Mouse (Mus musculus) E14TG2a.4 (cell line): ENCODE results near the gene Nmnat2.
A peak's percentile ranks its signal among the peaks of the same experiment; 100 is the strongest.

Source experiments
- H3K27me3 ChIP-seq: 2 replicates; pipeline ENCODE4 v1.6.1; 2014; ENCODE audit warnings: low read length, control low read depth; ENCODE audit not compliant: insufficient read depth
- H3K36me3 ChIP-seq: 2 replicates; pipeline ENCODE4 v1.6.1; 2014; ENCODE audit warnings: low read length, control low read depth; ENCODE audit not compliant: insufficient read depth
- H3K4me1 ChIP-seq: replicated peaks from 2 replicates; pipeline ENCODE4 v1.6.1; 2014; ENCODE audit warnings: low read depth, low read length, control low read depth
- H3K4me3 ChIP-seq: replicated peaks from 2 replicates; pipeline ENCODE4 v1.5.1; 2014; ENCODE audit warnings: mild to moderate bottlenecking, low read length
- H3K9me3 ChIP-seq: 2 replicates; pipeline ENCODE4 v1.6.1; 2014; ENCODE audit warnings: low read length, control low read depth
- CTCF ChIP-seq: conservative IDR thresholded peaks from 2 replicates; pipeline ENCODE4 v1.5.1; 2014; ENCODE audit warnings: low read length
- NANOG ChIP-seq: IDR thresholded peaks from 2 replicates; pipeline ENCODE4 v1.6.1; 2014; ENCODE audit warnings: borderline replicate concordance, low read length, mixed read lengths
- POU5F1 ChIP-seq: IDR thresholded peaks from 2 replicates; pipeline ENCODE4 v1.6.1; 2014; ENCODE audit warnings: low read length, borderline replicate concordance

Gene Nmnat2

DNA sequence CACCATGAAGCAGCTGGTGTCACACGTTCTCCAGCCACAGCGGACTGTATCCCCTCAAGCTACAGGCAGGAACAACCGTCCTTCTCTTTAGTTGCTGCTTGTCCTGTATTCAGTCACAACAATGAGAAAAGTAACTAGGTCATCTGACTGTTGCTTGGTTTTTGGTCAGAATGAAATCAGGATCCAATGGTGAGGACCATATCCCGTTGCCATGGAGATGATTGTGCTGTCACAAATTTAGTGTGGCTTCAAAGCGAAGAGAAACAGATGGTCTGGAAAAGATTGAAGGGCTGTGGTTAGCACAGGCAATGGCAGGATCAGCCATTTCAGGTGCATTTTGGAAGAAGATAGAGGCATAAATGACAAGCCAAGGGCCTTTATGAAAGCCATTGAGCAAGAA lies 18.4 kb upstream of the Nmnat2 start:
- Histone ChIP-seq H3K9me3 (peaks cover 23% of the 10 kb centered on the region), H3K4me1 (peaks cover 17% of the 10 kb centered on the region), H3K4me3 (no peak overlapping the region), H3K27me3 (peaks cover 34% of the 10 kb centered on the region), H3K36me3 (no peaks in the 10 kb centered on the region)
- TF ChIP-seq POU5F1 (no peak), NANOG (no peak), CTCF (no peak)

DNA sequence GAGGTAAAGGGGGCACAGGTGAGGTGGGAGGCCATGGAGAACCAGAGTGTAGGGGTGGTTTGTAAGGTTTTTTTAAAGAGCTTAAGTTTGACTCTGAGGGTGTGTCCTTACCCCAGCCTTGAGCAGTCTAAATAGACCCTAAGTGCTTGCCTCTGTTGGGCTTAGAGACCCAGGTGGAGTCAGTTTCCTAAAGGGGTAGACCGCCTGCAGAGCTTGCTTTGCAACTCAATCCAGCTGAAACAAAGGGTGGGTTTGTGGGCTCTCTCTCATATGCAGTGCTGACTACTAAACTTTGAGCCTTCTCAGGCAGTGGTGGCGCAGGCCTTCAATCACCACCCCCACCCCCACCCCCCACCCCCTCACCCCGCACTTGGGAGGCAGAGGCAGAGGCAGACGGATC lies 11.8 kb upstream of the Nmnat2 start:
- Histone ChIP-seq H3K27me3 (peaks cover 40% of the 10 kb centered on the region), H3K9me3 (peaks cover 30% of the 10 kb centered on the region), H3K36me3 (no peaks in the 10 kb centered on the region), H3K4me1 (peaks cover 13% of the 10 kb centered on the region), H3K4me3 (no peak overlapping the region)
- TF ChIP-seq CTCF (no peak), NANOG (0 out of 2 replicates have a peak, but pooled peaks have one; percentile 28)

DNA sequence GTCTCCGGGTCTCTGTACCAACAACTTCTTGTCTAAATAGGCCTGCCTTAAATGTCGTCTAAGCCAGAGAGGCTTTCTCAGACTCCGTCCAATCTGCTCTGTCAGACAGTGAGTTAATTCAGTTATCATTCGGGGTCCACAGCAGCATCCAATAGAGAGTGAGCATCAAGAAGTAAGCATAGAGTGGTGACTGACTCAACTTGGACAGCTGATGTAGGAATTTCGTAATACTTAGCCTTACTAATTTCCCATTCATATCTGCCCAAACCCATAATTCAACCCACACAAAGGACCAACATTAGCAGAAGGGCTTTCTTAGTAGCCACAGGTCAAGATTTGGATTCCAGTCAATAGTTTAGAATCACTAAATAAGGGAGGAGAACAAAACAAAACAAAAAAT lies 626 bp upstream of the Nmnat2 start:
- Histone ChIP-seq H3K27me3 (peaks cover 83% of the 10 kb centered on the region), H3K9me3 (no peaks in the 10 kb centered on the region), H3K4me1 (peaks cover 15% of the 10 kb centered on the region), H3K36me3 (no peaks in the 10 kb centered on the region), H3K4me3 (no peak overlapping the region; the same call in 1 of the 2 replicates)
- TF ChIP-seq CTCF (no peak), NANOG (no peak), POU5F1 (no peak)

DNA sequence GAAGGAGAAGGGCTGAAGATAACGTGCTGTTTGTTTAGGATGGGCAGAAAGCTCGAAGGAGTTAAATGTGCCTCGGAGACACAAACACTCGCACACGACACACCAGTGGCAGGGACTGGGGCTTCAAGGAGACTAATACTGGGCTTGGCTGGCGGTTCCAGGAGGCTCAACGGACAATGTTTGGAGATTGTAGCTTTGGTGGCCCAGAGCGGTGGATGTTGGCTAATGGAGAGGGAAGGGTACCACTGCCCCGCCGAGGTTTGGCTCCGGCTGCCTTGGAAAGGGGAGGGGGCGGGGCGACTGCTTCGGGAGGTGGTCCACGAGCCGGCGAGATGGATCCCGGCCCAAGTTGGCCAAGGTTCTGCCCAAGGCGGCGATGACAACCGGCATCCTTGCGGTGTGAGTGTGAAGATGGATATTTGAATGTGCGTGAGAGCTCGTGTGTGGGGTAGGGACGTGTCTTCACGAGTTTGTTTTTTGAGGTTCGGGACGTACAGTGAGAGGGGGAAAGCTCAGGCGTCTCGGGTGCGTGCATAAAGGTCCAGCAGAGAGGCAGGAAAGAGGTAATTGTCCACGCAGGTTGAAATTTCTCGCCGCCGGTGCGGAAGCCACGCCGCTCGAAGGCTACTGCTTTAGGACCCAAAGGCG lies 895 bp downstream of the Nmnat2 start:
- peaks cover 68% of the 10 kb centered on the region for H3K27me3 ChIP-seq
- no peaks in the 10 kb centered on the region for H3K36me3 ChIP-seq
- peaks cover 15% of the 10 kb centered on the region for H3K4me1 ChIP-seq
- peak overlapping the region; percentile 80 for H3K4me3 ChIP-seq
- no peaks in the 10 kb centered on the region for H3K9me3 ChIP-seq
- TF ChIP-seq NANOG: no peak
- TF ChIP-seq POU5F1: no peak
- no peak for TF ChIP-seq CTCF

DNA sequence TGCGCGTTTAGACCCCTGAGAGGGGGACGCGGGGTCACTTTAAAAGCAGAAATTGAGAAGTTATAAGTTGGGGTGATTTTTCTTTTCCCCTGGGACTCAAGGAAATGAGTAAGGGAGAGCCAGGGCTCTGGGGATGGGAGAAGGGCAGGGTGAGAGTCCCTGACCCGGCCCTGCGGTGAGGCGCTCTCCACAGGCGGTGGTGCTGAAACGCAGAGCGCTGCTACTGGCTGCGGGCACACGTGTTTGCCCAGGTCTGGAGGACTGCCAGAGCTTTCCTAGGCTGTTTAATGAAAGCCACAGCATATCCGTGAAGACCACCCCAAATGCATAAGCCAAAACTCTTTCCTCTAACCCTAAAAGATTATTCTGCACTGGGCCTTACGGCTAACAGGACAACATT lies 1.4 kb downstream of the Nmnat2 start:
- Histone ChIP-seq H3K4me1 (peaks cover 15% of the 10 kb centered on the region), H3K4me3 (peak overlapping the region; percentile 80), H3K36me3 (no peaks in the 10 kb centered on the region), H3K9me3 (no peaks in the 10 kb centered on the region), H3K27me3 (peaks cover 64% of the 10 kb centered on the region)
- TF ChIP-seq CTCF: no peak
- TF ChIP-seq NANOG: no peak
- no peak for TF ChIP-seq POU5F1

DNA sequence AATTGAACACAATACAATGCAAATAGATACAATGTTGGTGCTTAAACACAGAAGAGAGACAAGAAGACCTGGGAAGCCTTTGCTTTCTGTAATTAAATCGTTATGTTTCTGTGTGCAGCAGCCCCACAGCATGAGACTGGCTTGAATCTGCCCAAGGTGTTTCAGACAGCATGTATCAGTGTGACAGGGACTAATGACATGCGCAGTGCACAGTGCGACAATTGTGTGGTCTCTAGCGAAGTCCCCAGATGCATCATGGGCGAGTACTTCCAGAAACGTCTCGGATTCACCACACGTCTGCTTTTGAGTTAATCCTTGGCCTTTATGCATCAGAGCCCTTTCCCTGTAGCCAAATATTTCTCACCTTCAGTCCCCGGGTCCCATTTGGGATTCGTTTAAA lies 9.6 kb downstream of the Nmnat2 start:
- no peaks in the 10 kb centered on the region for H3K9me3 ChIP-seq
- peaks cover 5% of the 10 kb centered on the region; the same call in 1 of the 2 replicates for H3K4me1 ChIP-seq
- no peak overlapping the region for H3K4me3 ChIP-seq
- no peaks in the 10 kb centered on the region for H3K36me3 ChIP-seq
- H3K27me3 ChIP-seq: no peaks in the 10 kb centered on the region; the same call in 1 of the 2 replicates
- TF ChIP-seq CTCF (no peak), NANOG (no peak), POU5F1 (no peak)

DNA sequence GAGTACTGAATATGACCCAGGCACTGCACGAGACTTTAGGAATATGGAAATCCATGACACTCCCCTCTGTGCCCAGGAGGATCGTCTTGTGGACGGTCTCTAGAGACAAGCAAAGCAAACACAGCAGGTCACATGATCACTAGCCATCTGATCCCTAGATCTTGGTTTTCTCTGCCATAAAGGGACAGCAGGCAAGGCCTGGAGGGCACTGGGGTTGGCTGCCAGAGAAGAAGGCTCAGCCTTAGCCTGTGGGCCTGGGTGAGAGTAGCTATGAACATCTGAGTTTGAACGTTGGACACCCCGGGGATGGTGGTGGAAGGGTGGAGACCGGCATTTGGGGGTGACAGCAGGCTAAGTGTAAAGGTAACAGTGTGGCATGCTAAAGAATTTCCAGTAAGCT lies 11.4 kb downstream of the Nmnat2 start:
- peaks cover 11% of the 10 kb centered on the region for H3K9me3 ChIP-seq
- no peaks in the 10 kb centered on the region for H3K36me3 ChIP-seq
- H3K4me3 ChIP-seq: no peak overlapping the region
- peaks cover 4% of the 10 kb centered on the region for H3K27me3 ChIP-seq
- TF ChIP-seq NANOG (no peak), POU5F1 (no peak), CTCF (no peak)
- peaks cover 5% of the 10 kb centered on the region; the same call in 1 of the 2 replicates for H3K4me1 ChIP-seq

DNA sequence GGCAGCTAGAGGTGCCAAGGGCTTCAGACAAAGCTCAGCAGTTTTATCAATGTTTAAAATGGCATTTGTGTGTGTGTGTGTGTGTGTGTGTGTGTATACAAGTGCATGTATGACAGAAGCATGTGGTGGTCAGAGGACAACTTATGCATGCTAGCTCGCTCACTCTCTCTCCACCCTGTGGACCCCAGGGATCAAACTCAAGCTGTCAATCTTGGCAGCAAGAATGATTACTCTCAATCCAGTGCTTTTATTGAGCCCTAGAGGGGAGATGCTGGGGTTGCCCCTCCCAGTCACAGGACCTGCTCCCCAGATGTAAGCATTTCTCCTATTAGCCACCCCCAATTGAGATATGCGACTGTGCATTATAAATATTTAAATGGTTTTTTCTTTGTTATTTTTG lies 11.9 kb downstream of the Nmnat2 start:
- H3K9me3 ChIP-seq: peaks cover 11% of the 10 kb centered on the region
- TF ChIP-seq POU5F1 (no peak), NANOG (no peak), CTCF (no peak)
- H3K36me3 ChIP-seq: no peaks in the 10 kb centered on the region
- peaks cover 5% of the 10 kb centered on the region; the same call in 1 of the 2 replicates for H3K4me1 ChIP-seq
- H3K27me3 ChIP-seq: peaks cover 4% of the 10 kb centered on the region
- H3K4me3 ChIP-seq: no peak overlapping the region

DNA sequence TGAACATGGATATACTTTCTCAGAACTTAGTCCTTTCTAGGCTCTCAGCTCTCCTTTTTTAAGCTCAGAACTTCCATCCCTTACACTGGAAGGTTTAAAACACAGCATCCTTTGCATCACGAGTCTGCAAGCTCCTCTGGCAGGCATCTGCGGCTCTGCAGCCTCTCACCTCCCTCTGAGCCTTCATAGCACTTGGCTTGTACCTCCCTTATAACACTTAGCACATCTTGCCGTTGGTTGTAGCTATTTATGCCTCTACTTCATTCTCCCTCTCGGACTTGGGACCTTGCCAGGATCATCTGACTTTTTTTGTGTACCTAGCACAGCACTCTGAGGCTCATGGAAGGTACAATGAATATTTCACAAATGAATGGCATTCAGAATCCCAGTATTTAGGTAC lies 14.3 kb downstream of the Nmnat2 start:
- Histone ChIP-seq H3K36me3 (no peaks in the 10 kb centered on the region), H3K27me3 (peaks cover 4% of the 10 kb centered on the region), H3K4me3 (no peak overlapping the region), H3K4me1 (peaks cover 25% of the 10 kb centered on the region), H3K9me3 (peaks cover 11% of the 10 kb centered on the region)
- TF ChIP-seq POU5F1 (no peak), NANOG (no peak), CTCF (no peak)
